Mouse (Mus musculus) embryonic facial prominence, embryonic 13.5 days (tissue): ENCODE data around the gene Lhx5. TPM values are rescaled to one million over a fixed set of nuclear protein-coding genes. Genes with fewer than 3 reads are reported as not detected.
A peak's percentile ranks its signal among the peaks of the same experiment; 100 is the strongest.

ENCODE experiments used
- ATAC-seq: fragments of 200-750 bp; cut with Nextera tagmentation; 2 replicates; pipeline ENCODE4 v1.8.0; 2017; ENCODE audit warnings: low read depth; ENCODE audit not compliant: insufficient number of reproducible peaks, insufficient read depth, low FRiP score, low TSS enrichment
- H3K27ac ChIP-seq: fragments of 300-500 bp; sonication (generic); 2 replicates; pipeline ENCODE4 v1.5.1; 2015; ENCODE audit warnings: moderate library complexity, mild to moderate bottlenecking, inconsistent platforms
- H3K27me3 ChIP-seq: fragments of 300-500 bp; sonication (generic); 2 replicates; pipeline ENCODE4 v1.6.1; 2015; ENCODE audit warnings: mild to moderate bottlenecking, inconsistent platforms
- H3K36me3 ChIP-seq: fragments of 300-500 bp; sonication (generic); 2 replicates; pipeline ENCODE4 v1.6.1; 2015; ENCODE audit warnings: mild to moderate bottlenecking, inconsistent platforms
- H3K4me1 ChIP-seq: fragments of 300-500 bp; sonication (generic); 2 replicates; pipeline ENCODE4 v1.6.1; 2015; ENCODE audit warnings: inconsistent platforms
- H3K4me2 ChIP-seq: fragments of 300-500 bp; sonication (generic); 2 replicates; pipeline ENCODE4 v1.6.1; 2015; ENCODE audit warnings: moderate library complexity, mild to moderate bottlenecking, inconsistent platforms
- H3K4me3 ChIP-seq: fragments of 300-500 bp; sonication (generic); 2 replicates; pipeline ENCODE4 v1.5.1; 2015; ENCODE audit warnings: mild to moderate bottlenecking, inconsistent platforms
- H3K9ac ChIP-seq: fragments of 300-500 bp; sonication (generic); 2 replicates; pipeline ENCODE4 v1.6.1; 2015; ENCODE audit warnings: mild to moderate bottlenecking, inconsistent platforms
- H3K9me3 ChIP-seq: fragments of 300-500 bp; sonication (generic); 2 replicates; pipeline ENCODE4 v1.6.1; 2016; ENCODE audit warnings: inconsistent platforms
- WGBS: fragments of 180-500 bp; shearing (Covaris S2); methylation state at CpG from one replicate; pipeline ENCODE4 v1.1.7; 2015; ENCODE audit warnings: mixed read lengths; 5-methylcytosine and 5-hydroxymethylcytosine counted together
- polyA plus RNA-seq: library from polyadenylated mRNA; unstranded; fragments of >200 nt; fragmentation: Nextera tagmentation; extraction: Ambion mirVana; gene quantifications from 2 replicates; pipeline ENCODE4 v1.2.1, GENCODE M21; 2015

Gene Lhx5
- 0.10 and 0.44 TPM in 2 replicates for polyA plus RNA-seq

DNA sequence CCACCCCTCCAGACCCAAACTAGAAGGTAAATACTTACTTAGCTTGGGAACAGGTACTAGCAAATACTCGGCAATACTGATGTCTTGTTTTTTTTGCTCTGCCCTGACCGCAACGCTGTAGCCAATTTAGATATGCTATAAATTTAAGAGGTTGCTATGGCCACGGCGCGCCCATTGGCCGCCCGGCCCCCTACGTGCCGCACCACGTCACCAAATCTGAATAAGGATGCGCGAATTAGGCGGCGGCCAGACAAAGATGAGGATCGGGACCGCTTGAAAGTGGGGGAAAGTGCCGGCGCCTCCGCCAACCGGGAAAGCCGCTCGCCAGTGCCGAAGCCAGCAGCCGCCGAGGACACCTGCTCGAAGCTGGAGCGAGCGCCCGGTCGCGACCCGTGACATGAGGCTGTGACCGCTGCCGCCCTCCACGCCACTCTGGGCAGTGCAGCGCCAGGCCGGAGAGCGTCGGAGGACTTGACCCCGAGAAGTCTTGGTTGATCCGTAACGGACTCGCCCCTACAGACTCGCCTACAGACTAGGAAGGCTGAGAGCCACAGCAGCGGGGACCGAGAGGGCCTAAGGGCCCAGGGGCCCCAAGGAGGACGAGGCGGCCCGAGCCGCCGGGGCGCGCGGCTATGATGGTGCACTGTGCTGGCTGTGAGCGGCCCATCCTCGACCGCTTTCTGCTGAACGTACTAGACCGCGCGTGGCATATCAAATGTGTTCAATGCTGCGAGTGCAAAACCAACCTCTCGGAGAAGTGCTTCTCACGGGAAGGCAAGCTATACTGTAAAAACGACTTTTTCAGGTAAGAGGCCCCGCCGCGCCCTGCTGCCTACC, at the start of gene Lhx5:
TSS of gene Lhx5 (plus strand) at position 51 of the 837 bp plus-strand sequence.
- Histone ChIP-seq H3K4me3 (no peak within 1 kb of the TSS), H3K27me3 (peaks cover 99% of the 10 kb centered on the region), H3K4me1 (peaks cover 26% of the 10 kb centered on the region), H3K27ac (no peak within 1 kb of the TSS), H3K36me3 (no peaks in the 10 kb centered on the region), H3K4me2 (no peak within 1 kb of the TSS), H3K9ac (no peak within 1 kb of the TSS), H3K9me3 (no peaks in the 10 kb centered on the region)
- no peak for ATAC-seq
- WGBS: under 1% methylated on average over 69 of the region's 69 CpGs

DNA sequence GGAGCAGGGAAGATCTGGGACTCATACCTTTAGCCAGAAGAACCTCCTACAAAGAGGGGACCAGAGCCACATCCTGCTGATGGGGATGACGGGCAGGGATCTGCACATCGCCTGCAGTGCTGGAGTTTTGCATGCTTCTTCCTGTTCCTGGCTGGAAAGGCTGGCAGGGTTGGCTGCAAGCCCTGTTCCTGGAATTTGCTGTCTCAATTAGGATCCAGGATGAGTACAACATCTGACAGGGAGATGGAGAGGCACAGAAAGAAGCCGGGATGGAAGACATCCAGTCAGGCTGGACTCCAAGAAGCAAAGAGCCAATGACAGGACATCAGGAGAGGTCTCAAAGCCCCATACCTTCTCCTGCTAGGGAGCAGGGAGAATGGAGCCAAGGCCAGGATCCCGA, 45.1 kb upstream of the Lhx5 start:
- Histone ChIP-seq H3K9ac (no peak overlapping the region), H3K27me3 (peaks cover 33% of the 10 kb centered on the region), H3K4me3 (no peak overlapping the region), H3K27ac (no peak overlapping the region), H3K4me1 (no peaks in the 10 kb centered on the region), H3K9me3 (0 out of 2 replicates have a peak, but pooled peaks cover 2% of the 10 kb centered on the region), H3K36me3 (no peaks in the 10 kb centered on the region), H3K4me2 (no peak overlapping the region)
- WGBS: 60% methylated on average over 4 of the region's 4 CpGs
- no peak for ATAC-seq

DNA sequence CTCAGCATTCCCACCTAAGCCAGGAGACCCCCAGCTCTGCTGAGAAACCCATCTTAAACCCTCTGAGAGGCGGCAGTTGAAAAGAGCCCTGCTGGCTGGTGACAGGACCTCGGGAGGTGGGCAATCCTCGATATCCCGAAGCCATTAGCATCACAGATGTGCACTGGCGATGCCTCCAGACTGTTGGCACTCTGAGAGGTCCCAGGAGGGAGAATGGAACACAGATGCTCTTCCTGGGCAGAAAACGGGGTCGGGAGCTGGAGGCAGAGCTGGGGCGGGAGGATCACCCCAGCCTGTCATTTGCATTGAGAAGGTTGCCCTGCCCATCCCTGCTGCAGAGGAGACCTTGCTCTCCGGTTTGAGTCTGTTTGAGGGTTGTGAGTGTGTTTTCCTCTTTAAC, 42.7 kb upstream of the Lhx5 start:
- H3K27ac ChIP-seq: no peak overlapping the region
- no peak overlapping the region for H3K4me2 ChIP-seq
- H3K4me3 ChIP-seq: no peak overlapping the region
- ATAC-seq: no peak
- no peaks in the 10 kb centered on the region for H3K36me3 ChIP-seq
- no peaks in the 10 kb centered on the region for H3K4me1 ChIP-seq
- H3K9me3 ChIP-seq: 0 out of 2 replicates have a peak, but pooled peaks cover 2% of the 10 kb centered on the region
- 53% methylated on average over 9 of the region's 9 CpGs for WGBS
- no peak overlapping the region for H3K9ac ChIP-seq
- H3K27me3 ChIP-seq: peaks cover 28% of the 10 kb centered on the region

DNA sequence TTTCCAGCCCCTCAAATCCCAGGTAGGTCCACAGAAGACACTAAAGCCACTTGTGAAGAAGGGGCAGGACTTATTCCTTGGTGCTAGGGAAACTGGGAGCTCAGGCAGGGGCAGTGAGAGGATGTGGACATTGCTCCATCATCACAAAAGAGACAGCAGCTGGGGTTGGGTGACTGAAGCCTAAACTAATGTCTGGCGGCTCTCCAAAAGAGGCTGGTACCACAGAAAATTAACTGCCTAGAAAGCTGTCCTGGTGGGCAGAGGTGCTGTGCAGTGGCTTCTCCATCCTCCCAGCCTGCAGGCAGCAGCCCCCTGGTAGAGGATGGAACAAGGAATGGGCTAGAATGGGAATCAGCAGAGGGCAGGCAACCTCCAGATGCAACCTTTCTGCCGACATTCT, 41.5 kb upstream of the Lhx5 start:
- Histone ChIP-seq H3K4me2 (no peak overlapping the region), H3K36me3 (no peaks in the 10 kb centered on the region), H3K4me3 (no peak overlapping the region), H3K9ac (no peak overlapping the region), H3K27ac (no peak overlapping the region), H3K4me1 (no peaks in the 10 kb centered on the region), H3K9me3 (no peaks in the 10 kb centered on the region), H3K27me3 (peaks cover 40% of the 10 kb centered on the region)
- no peak for ATAC-seq
- WGBS: 79% methylated on average over 2 of the region's 2 CpGs

DNA sequence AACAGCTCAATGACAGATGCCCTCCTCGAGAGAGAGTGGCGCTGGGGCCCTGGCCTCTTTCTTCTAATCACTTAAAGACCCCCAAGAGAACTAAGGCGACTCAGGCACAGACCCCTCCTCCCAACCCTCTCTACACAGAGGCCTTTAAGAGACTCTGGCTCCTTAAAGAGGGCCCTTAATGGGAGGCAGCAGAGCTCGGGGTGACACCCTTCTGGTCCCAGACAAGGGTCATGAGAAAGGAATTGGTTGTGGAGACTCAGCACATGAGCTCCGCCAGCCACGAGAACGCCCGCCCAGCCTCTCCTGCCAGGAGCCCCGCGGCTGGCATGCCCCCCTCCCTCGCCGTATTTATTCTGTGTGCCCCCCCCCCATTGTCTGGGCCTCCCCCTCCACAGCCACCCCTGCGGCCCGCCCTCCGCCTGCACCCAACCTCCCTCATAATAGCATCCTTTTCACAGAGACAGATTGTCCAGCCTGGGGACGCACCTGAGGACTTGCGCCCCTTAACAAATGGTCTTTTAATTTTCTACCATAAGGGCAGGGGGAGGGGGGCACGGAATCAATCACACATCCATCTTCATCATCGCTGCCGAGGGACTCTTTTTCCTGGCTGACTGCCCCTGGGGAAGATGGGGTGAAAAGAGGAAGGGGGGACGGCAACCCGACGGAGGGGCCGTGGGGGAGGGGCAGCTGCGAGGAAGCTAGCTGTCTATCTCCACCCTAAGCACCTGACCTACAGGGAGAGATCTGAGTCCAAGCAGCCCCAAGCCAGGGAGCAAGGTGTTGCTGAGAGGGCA, 37.4 kb upstream of the Lhx5 start:
- no peak overlapping the region for H3K4me3 ChIP-seq
- no peak overlapping the region for H3K9ac ChIP-seq
- H3K4me1 ChIP-seq: peaks cover 6% of the 10 kb centered on the region
- no peak overlapping the region for H3K4me2 ChIP-seq
- H3K9me3 ChIP-seq: no peaks in the 10 kb centered on the region
- 19% methylated on average over 25 of the region's 25 CpGs for WGBS
- ATAC-seq: no peak
- no peaks in the 10 kb centered on the region for H3K36me3 ChIP-seq
- no peak overlapping the region for H3K27ac ChIP-seq
- H3K27me3 ChIP-seq: peaks cover 61% of the 10 kb centered on the region

DNA sequence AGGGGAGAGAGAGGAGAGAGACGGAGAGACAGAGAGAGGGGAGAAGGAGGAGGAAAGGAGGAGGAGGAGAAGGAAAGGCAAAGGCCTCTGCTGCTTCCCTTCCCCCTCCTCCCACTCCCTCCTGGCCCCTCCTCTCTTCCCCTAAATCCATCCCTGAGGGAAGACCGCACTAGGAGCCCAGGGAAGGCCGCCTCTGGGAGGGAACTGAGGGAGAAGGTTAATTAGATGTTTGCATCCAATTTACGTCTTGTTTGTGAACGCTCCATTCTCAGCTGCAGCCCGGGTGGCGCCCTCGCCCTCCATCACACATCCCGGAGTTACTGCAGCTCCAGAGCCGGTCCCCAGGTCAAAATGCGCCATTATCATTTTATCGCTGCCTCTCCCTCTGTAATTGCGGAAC, 33.5 kb upstream of the Lhx5 start:
- Histone ChIP-seq H3K4me1 (peaks cover 6% of the 10 kb centered on the region), H3K4me3 (no peak overlapping the region), H3K9ac (no peak overlapping the region), H3K4me2 (0 out of 2 replicates have a peak overlapping the region, but pooled peaks have one; percentile 18), H3K27ac (no peak overlapping the region), H3K9me3 (no peaks in the 10 kb centered on the region), H3K36me3 (no peaks in the 10 kb centered on the region), H3K27me3 (peaks cover 83% of the 10 kb centered on the region)
- ATAC-seq: no peak
- WGBS: 2% methylated on average over 13 of the region's 13 CpGs

DNA sequence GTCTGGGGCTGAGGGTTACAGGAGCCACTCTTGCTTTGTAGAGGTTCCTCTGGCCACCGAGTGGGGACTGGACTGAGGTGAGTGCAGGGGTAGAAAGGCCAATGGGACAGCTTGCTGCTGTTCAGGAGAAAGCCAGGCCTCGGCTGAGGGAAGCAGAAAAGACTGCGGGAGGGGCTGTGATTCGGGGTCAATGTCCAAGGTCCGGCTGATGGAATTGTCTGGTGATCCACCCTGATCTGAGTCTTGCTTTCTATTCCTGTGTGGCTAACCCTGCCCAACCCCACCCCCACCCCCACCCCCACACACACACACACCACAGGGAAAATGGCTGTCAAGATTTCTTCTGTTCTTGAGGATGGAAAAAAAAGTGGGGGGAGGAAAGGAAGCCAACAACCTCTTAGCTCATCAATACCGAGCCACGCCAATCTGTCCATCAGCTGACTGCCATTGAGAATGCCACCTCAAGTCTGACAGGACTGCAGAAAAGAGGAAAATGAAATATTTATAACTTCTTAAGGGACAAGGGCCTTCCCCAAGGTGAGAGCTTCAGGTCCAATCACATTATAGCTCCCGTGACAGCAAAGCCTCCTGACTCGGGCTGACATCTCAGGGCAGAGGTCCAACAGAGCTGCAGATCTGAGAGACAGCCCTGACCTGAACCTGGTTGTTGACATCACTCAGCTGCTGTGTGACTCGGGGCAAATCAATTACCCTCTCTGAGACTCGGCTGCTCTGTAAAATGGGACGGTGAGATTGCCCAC, 26.5 kb upstream of the Lhx5 start:
- H3K27ac ChIP-seq: no peak overlapping the region
- H3K9ac ChIP-seq: no peak overlapping the region
- H3K36me3 ChIP-seq: no peaks in the 10 kb centered on the region
- H3K27me3 ChIP-seq: peaks cover 60% of the 10 kb centered on the region
- no peak overlapping the region for H3K4me2 ChIP-seq
- no peak for ATAC-seq
- no peak overlapping the region for H3K4me3 ChIP-seq
- 76% methylated on average over 12 of the region's 12 CpGs for WGBS
- no peaks in the 10 kb centered on the region for H3K9me3 ChIP-seq
- H3K4me1 ChIP-seq: peaks cover 8% of the 10 kb centered on the region

DNA sequence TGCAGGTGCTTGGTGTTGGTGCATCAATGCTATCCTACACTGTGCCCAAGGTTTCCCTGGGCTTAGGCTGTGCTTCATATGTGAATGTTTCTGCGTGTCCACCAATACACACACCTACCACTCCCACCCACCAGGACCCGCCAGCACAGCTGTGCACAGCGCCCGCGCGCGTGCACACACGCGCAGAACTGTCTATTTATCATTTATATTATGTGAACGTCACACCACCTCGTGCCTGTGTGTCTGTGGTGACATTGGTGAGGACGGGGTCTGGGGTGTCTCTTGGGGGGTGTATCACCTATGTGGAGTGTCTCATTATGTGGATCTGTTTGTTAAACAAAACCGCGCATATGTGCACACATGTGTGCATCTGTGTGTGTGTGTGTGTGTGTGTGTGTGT, 22.6 kb upstream of the Lhx5 start:
- Histone ChIP-seq H3K4me1 (peaks cover 12% of the 10 kb centered on the region), H3K9ac (no peak overlapping the region), H3K36me3 (no peaks in the 10 kb centered on the region), H3K27me3 (peaks cover 59% of the 10 kb centered on the region), H3K9me3 (0 out of 2 replicates have a peak, but pooled peaks cover 6% of the 10 kb centered on the region), H3K27ac (no peak overlapping the region), H3K4me2 (no peak overlapping the region; the same call in 1 of the 2 replicates), H3K4me3 (no peak overlapping the region)
- no peak for ATAC-seq
- WGBS: 72% methylated on average over 14 of the region's 14 CpGs

DNA sequence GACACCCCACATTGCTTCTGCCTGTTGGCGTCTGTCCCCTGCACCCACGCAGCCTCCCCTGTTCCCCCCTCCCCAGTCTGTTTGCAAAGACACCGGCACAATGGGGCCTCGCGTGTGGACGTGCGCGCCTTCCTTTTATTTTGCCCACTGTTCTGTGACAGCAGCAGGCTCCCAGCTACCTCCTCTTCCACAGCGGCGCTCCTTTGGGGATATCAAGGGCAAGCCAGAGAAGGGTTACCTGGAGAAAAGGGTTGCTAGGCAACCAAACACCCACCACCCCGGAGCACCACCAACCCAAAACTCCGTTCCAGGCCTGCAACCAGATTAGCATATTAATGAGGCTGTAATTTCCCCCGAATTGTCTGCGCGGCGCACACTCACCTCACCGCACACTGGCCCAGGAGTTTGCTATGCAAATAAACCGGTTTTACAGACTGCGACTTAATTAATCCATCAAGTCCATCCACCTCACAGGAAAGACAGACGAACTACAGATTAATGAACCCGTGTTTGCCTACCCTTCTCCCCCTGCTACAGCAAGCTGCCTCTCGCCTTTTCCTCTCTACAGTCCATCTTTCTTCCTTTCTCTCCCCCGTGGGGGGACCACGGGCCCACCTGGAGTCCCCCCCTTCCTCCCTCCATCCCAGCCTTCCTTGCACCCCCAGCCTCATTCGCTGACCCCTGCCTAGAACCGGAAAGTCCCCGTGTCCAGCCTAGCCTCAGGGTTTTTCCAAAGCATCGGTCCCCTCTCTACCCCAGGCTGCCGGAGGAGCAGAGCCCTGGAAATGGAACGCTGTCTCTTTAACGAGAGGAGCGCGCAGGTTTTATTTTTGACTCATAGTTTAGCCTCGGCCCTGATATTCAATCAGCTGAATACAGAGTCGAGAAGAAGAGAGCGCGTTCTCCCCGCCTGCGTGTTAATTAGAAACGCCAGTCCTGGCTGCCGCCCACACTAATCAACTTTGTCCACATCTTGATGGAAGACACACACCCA, 21.8 kb upstream of the Lhx5 start:
- H3K36me3 ChIP-seq: no peaks in the 10 kb centered on the region
- 0 out of 2 replicates have a peak, but pooled peaks cover 6% of the 10 kb centered on the region for H3K9me3 ChIP-seq
- no peak overlapping the region for H3K9ac ChIP-seq
- H3K27ac ChIP-seq: no peak overlapping the region
- no peak for ATAC-seq
- H3K4me2 ChIP-seq: peak overlapping the region; percentile 48
- peaks cover 12% of the 10 kb centered on the region for H3K4me1 ChIP-seq
- peaks cover 57% of the 10 kb centered on the region for H3K27me3 ChIP-seq
- H3K4me3 ChIP-seq: peak overlapping the region; percentile 9; the same call in 1 of the 2 replicates
- 1% methylated on average over 40 of the region's 41 CpGs for WGBS

DNA sequence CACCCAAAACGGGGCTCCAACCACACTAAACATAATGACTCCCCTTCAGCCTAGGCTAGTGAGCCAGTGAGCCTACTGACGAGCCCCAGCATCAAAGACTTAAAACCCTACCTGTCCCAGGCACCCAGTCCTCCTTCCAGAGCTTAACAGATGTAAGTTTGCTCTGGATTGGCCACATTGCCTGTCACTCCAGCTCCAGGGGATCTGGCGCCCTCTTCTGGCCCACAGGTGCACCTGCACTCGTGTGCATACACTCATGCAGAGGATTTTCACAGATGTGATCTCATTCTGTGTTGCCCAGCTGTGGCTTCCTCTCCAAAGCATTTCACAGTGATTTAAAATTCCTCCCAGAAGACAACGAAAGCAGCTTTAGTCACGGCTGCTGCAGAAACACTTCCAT, 18.1 kb upstream of the Lhx5 start:
- H3K4me2 ChIP-seq: no peak overlapping the region
- 75% methylated on average over 6 of the region's 6 CpGs for WGBS

More for the DNA sequence above, 18.1 kb upstream of the Lhx5 start:
- 0 out of 2 replicates have a peak, but pooled peaks cover 6% of the 10 kb centered on the region for H3K9me3 ChIP-seq
- H3K36me3 ChIP-seq: no peaks in the 10 kb centered on the region
- no peak for ATAC-seq
- peaks cover 70% of the 10 kb centered on the region for H3K27me3 ChIP-seq
- no peak overlapping the region for H3K4me3 ChIP-seq
- no peak overlapping the region for H3K27ac ChIP-seq
- H3K4me1 ChIP-seq: peaks cover 12% of the 10 kb centered on the region
- H3K9ac ChIP-seq: no peak overlapping the region
